Mouse (Mus musculus): ENCODE results near the gene Sh2d3c. TPM values are rescaled to one million over a fixed set of nuclear protein-coding genes. Genes with fewer than 3 reads are reported as not detected.

The Sh2d3c gene
- polyA plus RNA-seq, 1 experiment: 2.3 TPM

- TF ChIP-seq POLR2A (IDR thresholded peaks at IDR 0.05; ENCODE audit: control insufficient read depth, low read depth, low read length) (no peak), CTCF (IDR thresholded peaks at IDR 0.05; ENCODE audit: control insufficient read depth, insufficient read depth, insufficient replicate concordance, low read depth, low read length) (no peak)
- no peak overlapping the region for H3K27ac ChIP-seq (ENCODE audit: control insufficient read depth, insufficient read depth, low read depth, low read length)
- peaks cover 13% of the 10 kb centered on the region for H3K36me3 ChIP-seq (ENCODE audit: control insufficient read depth, insufficient read depth, low read length)
- H3K27me3 ChIP-seq (ENCODE audit: control insufficient read depth, insufficient read depth, low read length): no peaks in the 10 kb centered on the region
- peaks cover 18% of the 10 kb centered on the region for H3K4me1 ChIP-seq (ENCODE audit: control insufficient read depth, insufficient read depth, low read length)
- H3K4me3 ChIP-seq (ENCODE audit: control insufficient read depth, low read depth, low read length): peak overlapping the region; percentile 41
These were observed 11.2 kb upstream of the Sh2d3c start for GRCm38 (mm10) chr2:32709521-32710137.

DNA sequence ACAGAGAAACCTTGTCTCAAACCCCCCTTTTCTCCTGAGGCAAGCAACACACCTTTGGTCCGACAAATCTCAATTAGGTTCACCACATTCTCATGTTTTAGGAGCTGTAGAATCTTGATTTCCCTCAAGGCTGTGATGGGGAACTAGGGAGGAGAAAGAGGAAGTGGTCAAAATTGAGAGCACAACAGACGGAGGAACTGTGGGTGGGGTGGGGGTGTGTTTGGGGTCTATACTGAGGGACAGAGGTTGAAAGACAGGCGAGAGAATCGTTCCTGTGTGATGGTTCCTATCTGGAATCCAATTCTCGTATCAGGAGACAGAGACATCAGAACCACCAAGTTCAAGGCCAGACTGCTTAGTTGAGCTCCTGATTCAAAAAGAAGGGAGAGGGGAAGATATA lies 10.4 kb upstream of the Sh2d3c start:
- TF ChIP-seq POLR2A (IDR thresholded peaks at IDR 0.05; ENCODE audit: control insufficient read depth, low read depth, low read length): no peak
- TF ChIP-seq CTCF (IDR thresholded peaks at IDR 0.05; ENCODE audit: control insufficient read depth, insufficient read depth, insufficient replicate concordance, low read depth, low read length): no peak
- peak overlapping the region; percentile 41; the same call in 1 of the 2 replicates for H3K4me3 ChIP-seq (ENCODE audit: control insufficient read depth, low read depth, low read length)
- H3K27me3 ChIP-seq (ENCODE audit: control insufficient read depth, insufficient read depth, low read length): no peaks in the 10 kb centered on the region
- peaks cover 19% of the 10 kb centered on the region for H3K4me1 ChIP-seq (ENCODE audit: control insufficient read depth, insufficient read depth, low read length)
- no peak overlapping the region for H3K27ac ChIP-seq (ENCODE audit: control insufficient read depth, insufficient read depth, low read depth, low read length)
- peaks cover 13% of the 10 kb centered on the region for H3K36me3 ChIP-seq (ENCODE audit: control insufficient read depth, insufficient read depth, low read length)

DNA sequence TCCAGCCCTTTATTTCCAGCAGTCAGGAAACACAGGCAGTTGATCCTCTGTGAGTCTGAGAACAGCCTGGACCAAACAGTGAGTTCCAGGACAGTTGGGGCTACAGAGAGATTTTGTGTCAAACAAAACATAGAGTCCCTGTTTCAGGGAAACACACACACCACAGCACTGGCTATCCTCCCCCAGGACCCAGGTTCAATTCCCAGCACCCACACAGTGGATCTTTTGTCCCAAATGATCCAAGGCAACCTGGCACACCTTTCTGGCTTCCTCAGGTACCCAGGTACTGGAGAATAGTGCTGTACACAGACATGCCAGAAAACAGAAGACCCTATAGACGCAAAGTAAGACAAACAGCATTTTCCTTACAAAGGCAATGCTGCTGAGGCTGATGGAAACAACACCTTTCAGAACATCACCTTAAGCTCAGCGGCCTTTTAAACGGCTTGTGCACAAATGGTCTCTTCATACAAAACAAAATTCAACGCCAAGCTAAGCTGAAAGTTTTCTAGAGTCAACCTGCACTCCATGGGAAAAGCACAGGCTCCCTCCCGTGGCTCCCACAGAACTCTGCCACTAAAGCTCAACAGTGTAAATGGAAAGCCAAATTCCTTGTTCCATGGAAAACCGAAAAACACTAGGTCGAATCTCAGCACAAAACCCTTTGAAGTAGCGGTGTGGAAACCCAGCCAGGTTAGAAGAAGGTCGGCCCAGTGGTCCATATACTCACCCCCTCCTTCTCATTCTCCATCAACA lies 9.4 kb upstream of the Sh2d3c start:
- peaks cover 19% of the 10 kb centered on the region for H3K4me1 ChIP-seq (ENCODE audit: control insufficient read depth, insufficient read depth, low read length)
- H3K36me3 ChIP-seq (ENCODE audit: control insufficient read depth, insufficient read depth, low read length): peaks cover 13% of the 10 kb centered on the region
- H3K27ac ChIP-seq (ENCODE audit: control insufficient read depth, insufficient read depth, low read depth, low read length): peak overlapping the region; percentile 75
- TF ChIP-seq POLR2A (IDR thresholded peaks at IDR 0.05; ENCODE audit: control insufficient read depth, low read depth, low read length) (no peak), CTCF (IDR thresholded peaks at IDR 0.05; ENCODE audit: control insufficient read depth, insufficient read depth, insufficient replicate concordance, low read depth, low read length) (no peak)
- H3K4me3 ChIP-seq (ENCODE audit: control insufficient read depth, low read depth, low read length): peak overlapping the region; percentile 89
- no peaks in the 10 kb centered on the region for H3K27me3 ChIP-seq (ENCODE audit: control insufficient read depth, insufficient read depth, low read length)

- Histone ChIP-seq H3K4me1 (ENCODE audit: control insufficient read depth, insufficient read depth, low read length) (peaks cover 19% of the 10 kb centered on the region), H3K36me3 (ENCODE audit: control insufficient read depth, insufficient read depth, low read length) (peaks cover 10% of the 10 kb centered on the region), H3K27me3 (ENCODE audit: control insufficient read depth, insufficient read depth, low read length) (no peaks in the 10 kb centered on the region), H3K27ac (ENCODE audit: control insufficient read depth, insufficient read depth, low read depth, low read length) (peak overlapping the region; percentile 75), H3K4me3 (ENCODE audit: control insufficient read depth, low read depth, low read length) (peak overlapping the region; percentile 89)
- no peak for TF ChIP-seq CTCF (IDR thresholded peaks at IDR 0.05; ENCODE audit: control insufficient read depth, insufficient read depth, insufficient replicate concordance, low read depth, low read length)
- no peak for TF ChIP-seq POLR2A (IDR thresholded peaks at IDR 0.05; ENCODE audit: control insufficient read depth, low read depth, low read length)
These were observed 8.7 kb upstream of the Sh2d3c start for GRCm38 (mm10) chr2:32712108-32712551.

- TF ChIP-seq CTCF (IDR thresholded peaks at IDR 0.05; ENCODE audit: control insufficient read depth, insufficient read depth, insufficient replicate concordance, low read depth, low read length): no peak
- TF ChIP-seq POLR2A (IDR thresholded peaks at IDR 0.05; ENCODE audit: control insufficient read depth, low read depth, low read length): no peak; the same call in 1 of the 2 replicates
- peak overlapping the region; percentile 92 for H3K27ac ChIP-seq (ENCODE audit: control insufficient read depth, insufficient read depth, low read depth, low read length)
- H3K36me3 ChIP-seq (ENCODE audit: control insufficient read depth, insufficient read depth, low read length): peaks cover 10% of the 10 kb centered on the region
- H3K4me1 ChIP-seq (ENCODE audit: control insufficient read depth, insufficient read depth, low read length): peaks cover 19% of the 10 kb centered on the region
- H3K4me3 ChIP-seq (ENCODE audit: control insufficient read depth, low read depth, low read length): peak overlapping the region; percentile 89
- H3K27me3 ChIP-seq (ENCODE audit: control insufficient read depth, insufficient read depth, low read length): no peaks in the 10 kb centered on the region
These were observed 8.3 kb upstream of the Sh2d3c start for GRCm38 (mm10) chr2:32712586-32712933.

- peak within 1 kb of the TSS; percentile 92 for H3K27ac ChIP-seq (ENCODE audit: control insufficient read depth, insufficient read depth, low read depth, low read length)
- peak within 1 kb of the TSS; percentile 89 for H3K4me3 ChIP-seq (ENCODE audit: control insufficient read depth, low read depth, low read length)
- H3K36me3 ChIP-seq (ENCODE audit: control insufficient read depth, insufficient read depth, low read length): peaks cover 8% of the 10 kb centered on the region
- H3K4me1 ChIP-seq (ENCODE audit: control insufficient read depth, insufficient read depth, low read length): peaks cover 19% of the 10 kb centered on the region
- H3K27me3 ChIP-seq (ENCODE audit: control insufficient read depth, insufficient read depth, low read length): no peaks in the 10 kb centered on the region
- TF ChIP-seq CTCF (IDR thresholded peaks at IDR 0.05; ENCODE audit: control insufficient read depth, insufficient read depth, insufficient replicate concordance, low read depth, low read length) (peak; percentile 99), POLR2A (IDR thresholded peaks at IDR 0.05; ENCODE audit: control insufficient read depth, low read depth, low read length) (no peak; the same call in none of the 2 replicates)
These were observed 7.7 kb upstream of the Sh2d3c start, which contains the start of gene Cdk9 for GRCm38 (mm10) chr2:32712934-32713817. Gene Cdk9, minus strand, starts transcription at chr2:32713076.
